Mouse (Mus musculus): ENCODE results near the gene Olfr1423. TPM values are rescaled to one million over a fixed set of nuclear protein-coding genes. Genes with fewer than 3 reads are reported as not detected.

Gene Olfr1423
- total and polyA plus RNA-seq, 3 experiments, result 0.04 to 0.25 TPM; not detected in 1

GRCm38 (mm10) chr19:12011560-12012556 lies 29.3 kb downstream of the Olfr1423 start:
- peak overlapping the region; percentile 63 to 79 for H3K4me3 ChIP-seq (ENCODE audit: control insufficient read depth in 1 of 2, insufficient read depth in 1 of 2, low read depth in 2 of 2, low read length in 2 of 2)
- DNase-seq (ENCODE audit: low read depth, low spot score), result peak; percentile 97
- TF ChIP-seq CTCF (IDR thresholded peaks at IDR 0.05 in 2 of 3, conservative IDR thresholded peaks at IDR 0.05 in 1 of 3; ENCODE audit: control insufficient read depth in 1 of 3, insufficient read depth in 1 of 3, low read depth in 2 of 3, low read length in 3 of 3, poor library complexity in 1 of 3, severe bottlenecking in 1 of 3) (peak in 2 of 3 experiments; percentile 53 to 92; a peak in 3 of 6 replicates), JUND (IDR thresholded peaks at IDR 0.05; ENCODE audit: low read depth, low read length) (no peak), SIN3A (IDR thresholded peaks at IDR 0.05; ENCODE audit: low read length) (no peak), MYB (IDR thresholded peaks at IDR 0.05; ENCODE audit: low read depth, low read length) (no peak), TBP (IDR thresholded peaks at IDR 0.05; ENCODE audit: low read depth, low read length) (peak; percentile 97)
- peak overlapping the region; percentile 60 for H3K9ac ChIP-seq (ENCODE audit: control insufficient read depth, low read depth, low read length, poor library complexity, severe bottlenecking)
- no peaks in the 10 kb centered on the region for H3K4me1 ChIP-seq (ENCODE audit: control insufficient read depth in 1 of 2, insufficient read depth in 2 of 2, low read length in 2 of 2)
- H3K36me3 ChIP-seq (ENCODE audit: control insufficient read depth in 1 of 2, insufficient read depth in 2 of 2, low read length in 2 of 2), result no peaks in the 10 kb centered on the region
- no peaks in the 10 kb centered on the region for H3K9me3 ChIP-seq (replicated peaks; ENCODE audit: insufficient read depth, low read length)
- H3K79me2 ChIP-seq (ENCODE audit: control insufficient read depth, insufficient read depth, low read length, poor library complexity), result no peaks in the 10 kb centered on the region
- no peaks in the 10 kb centered on the region for H3K27me3 ChIP-seq (ENCODE audit: control insufficient read depth in 1 of 2, insufficient read depth in 2 of 2, low read length in 2 of 2)
- peak overlapping the region; percentile 48; the same call in 1 of the 2 replicates for H3K27ac ChIP-seq (ENCODE audit: control insufficient read depth, low read depth, low read length)

- H3K79me2 ChIP-seq (ENCODE audit: control insufficient read depth, insufficient read depth, low read length, poor library complexity), result no peaks in the 10 kb centered on the region
- peak; percentile 99 for TF ChIP-seq TBP (IDR thresholded peaks at IDR 0.05; ENCODE audit: low read depth, low read length)
- no peak for TF ChIP-seq MAX (IDR thresholded peaks at IDR 0.05; ENCODE audit: low read length)
- TF ChIP-seq ZMIZ1 (IDR thresholded peaks at IDR 0.05; ENCODE audit: low read depth, low read length), result no peak
- H3K4me1 ChIP-seq (ENCODE audit: control insufficient read depth in 1 of 2, insufficient read depth in 2 of 2, low read length in 2 of 2), result no peaks in the 10 kb centered on the region
- H3K9ac ChIP-seq (ENCODE audit: control insufficient read depth, low read depth, low read length, poor library complexity, severe bottlenecking), result peak overlapping the region; percentile 74
- H3K27me3 ChIP-seq (ENCODE audit: control insufficient read depth in 1 of 2, insufficient read depth in 2 of 2, low read length in 2 of 2), result no peaks in the 10 kb centered on the region
- DNase-seq (ENCODE audit: low read depth, low spot score), result peak; percentile 96
- peak overlapping the region; percentile 57 for H3K27ac ChIP-seq (ENCODE audit: control insufficient read depth, low read depth, low read length)
- no peaks in the 10 kb centered on the region for H3K9me3 ChIP-seq (replicated peaks; ENCODE audit: insufficient read depth, low read length)
- no peaks in the 10 kb centered on the region for H3K36me3 ChIP-seq (ENCODE audit: control insufficient read depth in 1 of 2, insufficient read depth in 2 of 2, low read length in 2 of 2)
- H3K4me3 ChIP-seq (ENCODE audit: control insufficient read depth in 1 of 2, insufficient read depth in 1 of 2, low read depth in 2 of 2, low read length in 2 of 2), result peak overlapping the region; percentile 43 to 79
Measured at GRCm38 (mm10) chr19:12010916-12011559, 30.1 kb downstream of the Olfr1423 start.

- no peaks in the 10 kb centered on the region for H3K9me3 ChIP-seq (replicated peaks; ENCODE audit: insufficient read depth, low read length)
- no peaks in the 10 kb centered on the region for H3K4me1 ChIP-seq (ENCODE audit: control insufficient read depth in 1 of 2, insufficient read depth in 2 of 2, low read length in 2 of 2)
- TF ChIP-seq MAX (IDR thresholded peaks at IDR 0.05; ENCODE audit: low read length) (no peak), MAFK (IDR thresholded peaks at IDR 0.05; ENCODE audit: borderline replicate concordance, low read depth, low read length) (no peak), GATA1 (IDR thresholded peaks at IDR 0.05; ENCODE audit: low read depth, low read length) (no peak), TBP (IDR thresholded peaks at IDR 0.05; ENCODE audit: low read depth, low read length) (no peak), POLR2AphosphoS2 (IDR thresholded peaks at IDR 0.05; ENCODE audit: low read length) (no peak), POLR2A (IDR thresholded peaks at IDR 0.05; ENCODE audit: control insufficient read depth in 1 of 2, insufficient read depth in 1 of 2, low read depth in 1 of 2, low read length in 2 of 2, poor library complexity in 1 of 2) (no peak), E2F4 (IDR thresholded peaks at IDR 0.05; ENCODE audit: borderline replicate concordance, low read depth, low read length) (no peak), USF2 (IDR thresholded peaks at IDR 0.05; ENCODE audit: borderline replicate concordance in 1 of 2, insufficient read depth in 1 of 2, low read depth in 1 of 2, low read length in 2 of 2) (no peak), ZC3H11A (IDR thresholded peaks at IDR 0.05; ENCODE audit: low read depth, low read length) (no peak), CTCF (IDR thresholded peaks at IDR 0.05 in 2 of 3, conservative IDR thresholded peaks at IDR 0.05 in 1 of 3; ENCODE audit: control insufficient read depth in 1 of 3, insufficient read depth in 1 of 3, low read depth in 2 of 3, low read length in 3 of 3, poor library complexity in 1 of 3, severe bottlenecking in 1 of 3) (no peak), MXI1 (IDR thresholded peaks at IDR 0.05; ENCODE audit: low read depth, low read length) (no peak)
- H3K27me3 ChIP-seq (ENCODE audit: control insufficient read depth in 1 of 2, insufficient read depth in 2 of 2, low read length in 2 of 2), result no peaks in the 10 kb centered on the region
- H3K36me3 ChIP-seq (ENCODE audit: control insufficient read depth in 1 of 2, insufficient read depth in 2 of 2, low read length in 2 of 2), result no peaks in the 10 kb centered on the region
- H3K79me2 ChIP-seq (ENCODE audit: control insufficient read depth, insufficient read depth, low read length, poor library complexity), result no peaks in the 10 kb centered on the region; the same call in 1 of the 2 replicates
- DNase-seq (ENCODE audit: low read depth, low spot score), result no peak
- H3K9ac ChIP-seq (ENCODE audit: control insufficient read depth, low read depth, low read length, poor library complexity, severe bottlenecking), result peak overlapping the region; percentile 74
- H3K27ac ChIP-seq (ENCODE audit: control insufficient read depth, low read depth, low read length), result peak overlapping the region; percentile 57
- H3K4me3 ChIP-seq (ENCODE audit: control insufficient read depth in 1 of 2, insufficient read depth in 1 of 2, low read depth in 2 of 2, low read length in 2 of 2), result peak overlapping the region; percentile 43 to 79
Measured at GRCm38 (mm10) chr19:12010281-12010771, 30.8 kb downstream of the Olfr1423 start.
